Mouse (Mus musculus) brain, embryonic 14.5 days (tissue): Measurements from ENCODE around the gene Tbc1d10c.

Source experiments
- CTCF ChIP-seq: fragments of 200-500 bp; IDR thresholded peaks from 2 replicates; pipeline ENCODE4 v1.5.1; 2012; ENCODE audit warnings: inconsistent platforms, mild to moderate bottlenecking, moderate library complexity, borderline replicate concordance; ENCODE audit not compliant: insufficient read depth, insufficient read length; ENCODE audit errors: extremely low read depth
- POLR2A ChIP-seq: fragments of 200-500 bp; IDR thresholded peaks from 2 replicates; pipeline ENCODE4 v1.6.1; 2012; ENCODE audit warnings: mild to moderate bottlenecking, inconsistent platforms, borderline replicate concordance; ENCODE audit not compliant: poor library complexity, insufficient read depth, insufficient read length, severe bottlenecking; ENCODE audit errors: extremely low read depth

- TF ChIP-seq POLR2A (no peak), CTCF (no peak)
Observed at GRCm38 (mm10) chr19:4227446-4227845, 36.4 kb upstream of the Tbc1d10c start.
